Mouse (Mus musculus): ENCODE measurements around the gene Hykk. TPM values are rescaled to one million over a fixed set of nuclear protein-coding genes. Genes with fewer than 3 reads are reported as not detected.

Hykk gene
- total RNA-seq, 2 experiments from 2014 or later, result 2.1 to 2.5 TPM

DNA sequence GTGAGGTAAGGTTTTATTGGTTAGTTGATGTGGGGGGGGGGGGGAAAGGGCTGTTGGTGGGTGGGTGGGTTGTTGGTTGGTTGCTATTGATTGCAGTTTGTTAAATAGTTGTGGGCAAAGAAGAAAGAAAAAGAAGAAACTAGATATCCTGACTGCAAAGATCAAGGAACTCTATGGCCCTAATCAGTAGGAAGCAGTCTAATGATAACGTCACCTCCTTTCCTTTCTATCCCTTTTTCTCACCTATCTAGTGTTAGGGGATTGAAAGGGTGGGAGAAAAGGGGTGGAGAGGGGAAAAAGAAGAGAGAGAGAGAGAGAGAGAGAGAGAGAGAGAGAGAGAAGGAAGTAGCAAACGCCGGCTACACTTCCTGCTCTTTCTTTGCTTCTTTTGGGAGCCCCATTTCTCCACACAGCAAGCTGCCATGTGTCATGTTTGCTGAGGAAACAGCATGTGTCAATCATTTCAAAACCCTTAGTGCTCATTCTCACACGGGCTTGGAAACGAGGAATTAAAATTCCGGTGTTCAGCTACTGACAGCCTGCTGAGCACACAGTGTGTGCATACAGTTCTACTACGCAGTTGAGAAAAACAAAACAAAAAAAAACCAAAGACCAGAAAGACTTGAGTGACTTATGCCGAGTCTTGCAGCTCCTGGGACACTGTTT lies 53.0 kb downstream of the Hykk start:
- no peak for DNase-seq (ENCODE audit: extremely low spot score in 1 of 2, low spot score in 1 of 2)

- DNase-seq (ENCODE audit: extremely low spot score in 1 of 2, low spot score in 1 of 2), result no peak
Observed at GRCm38 (mm10) chr9:54980674-54981073, 63.6 kb downstream of the Hykk start, which contains the start of gene Chrna5. Chrna5 (plus strand) TSS chr9:54980880.

DNA sequence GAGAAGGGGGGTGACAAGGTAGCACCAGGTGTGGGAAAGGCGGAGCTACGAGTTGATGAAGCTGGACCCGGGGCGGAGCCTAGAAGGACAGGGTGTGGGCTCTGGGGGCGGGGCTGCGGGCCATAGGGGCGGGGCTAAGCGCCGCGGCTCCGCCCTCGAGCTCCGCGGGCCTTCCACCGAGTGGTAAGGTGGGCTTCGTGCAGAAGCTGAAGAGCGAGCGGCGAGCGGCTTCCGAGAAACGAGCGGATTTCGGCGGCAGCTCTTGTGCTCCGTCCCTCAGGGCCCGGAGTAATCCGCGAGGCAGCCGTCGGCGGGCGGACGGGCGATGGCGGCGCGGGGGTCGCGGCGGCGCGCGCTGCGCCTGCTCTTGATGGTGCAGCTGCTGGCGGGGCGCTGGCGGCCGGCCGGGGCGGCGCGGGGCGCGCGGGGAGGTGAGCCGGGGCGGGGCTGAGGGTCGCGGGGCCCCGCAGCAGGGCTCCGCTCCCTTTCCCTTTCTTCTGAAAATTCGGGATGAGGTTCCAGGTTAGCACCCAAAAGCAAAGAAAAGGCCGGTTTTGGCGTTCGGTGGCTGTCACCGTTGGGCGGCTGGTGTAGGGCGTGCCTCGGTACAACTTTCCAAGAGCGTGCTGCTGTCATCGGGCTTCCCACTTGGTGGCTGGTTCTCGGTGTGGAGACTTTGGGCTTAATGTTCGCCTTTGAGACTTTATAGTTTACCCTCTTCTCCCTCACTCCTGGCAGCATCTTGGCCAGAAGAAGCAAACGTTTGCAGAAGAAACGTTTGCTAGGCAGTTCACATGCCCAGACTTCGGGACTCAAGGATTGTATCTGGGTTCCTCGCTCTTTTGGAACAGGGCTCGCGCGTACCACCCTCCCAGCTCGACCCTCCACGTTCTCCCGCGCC lies 64.5 kb downstream of the Hykk start:
- DNase-seq (ENCODE audit: extremely low spot score in 1 of 2, low spot score in 1 of 2), result peak; percentile 14 to 17

DNA sequence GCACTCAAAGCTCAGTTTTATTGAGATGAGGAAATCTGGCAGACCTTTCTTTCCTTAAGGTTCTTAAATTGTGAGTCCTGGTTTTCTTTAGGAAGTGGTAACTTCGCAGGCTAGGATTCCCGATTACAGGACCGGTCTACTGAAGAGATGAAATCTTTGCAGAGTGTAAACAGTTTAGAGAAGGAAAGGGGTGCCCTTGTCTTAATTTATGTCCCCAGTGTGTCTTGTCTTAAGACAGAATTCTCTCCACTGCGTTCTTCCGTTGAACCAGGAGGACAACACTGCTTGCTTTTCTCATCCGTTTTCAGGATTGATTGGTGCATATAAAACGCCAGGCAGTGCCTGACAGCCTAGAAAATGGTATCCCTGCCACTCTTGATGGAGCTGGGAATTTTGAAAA lies 65.3 kb downstream of the Hykk start:
- no peak for DNase-seq (ENCODE audit: extremely low spot score in 1 of 2, low spot score in 1 of 2)

DNA sequence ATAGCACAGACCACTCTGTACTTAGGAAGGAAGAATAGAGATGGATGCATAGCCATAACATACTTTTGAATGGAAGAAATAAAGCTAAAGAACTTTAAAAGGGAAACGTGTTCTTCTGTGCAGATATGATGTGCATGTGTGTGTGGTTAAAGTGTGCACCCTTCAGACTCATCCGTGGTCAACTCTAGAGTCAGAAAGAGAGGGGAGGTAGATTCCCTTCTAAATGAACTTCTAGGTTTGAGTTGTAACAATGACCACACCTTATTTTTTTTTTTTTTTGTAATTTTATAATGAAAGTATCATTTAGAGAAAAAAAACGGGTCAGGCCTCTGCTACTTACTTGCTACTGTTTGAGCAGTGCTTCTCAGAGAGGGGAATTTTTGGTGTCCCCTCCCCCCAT lies 73.3 kb downstream of the Hykk start:
- no peak for DNase-seq (ENCODE audit: extremely low spot score in 1 of 2, low spot score in 1 of 2)

DNA sequence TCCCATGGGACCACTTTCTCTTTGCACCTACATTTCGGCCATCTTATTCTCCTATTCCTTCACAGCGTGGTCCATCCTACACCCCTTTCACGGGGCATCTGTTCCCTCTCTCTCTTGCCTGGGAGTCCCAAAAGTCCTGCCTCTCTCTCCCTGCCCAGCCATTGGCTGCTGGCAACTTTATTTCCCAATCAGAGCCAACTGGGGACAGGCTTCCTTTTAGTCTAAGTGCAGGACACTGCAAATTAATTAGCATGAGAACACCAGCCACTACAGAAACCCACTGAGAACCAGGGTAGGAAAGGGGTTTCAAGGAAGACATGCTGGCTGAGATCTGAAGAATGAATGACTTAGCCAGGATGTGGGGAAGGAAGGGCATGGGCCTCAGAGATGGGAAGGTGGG lies 77.3 kb downstream of the Hykk start:
- no peak for DNase-seq (ENCODE audit: extremely low spot score in 1 of 2, low spot score in 1 of 2)

DNA sequence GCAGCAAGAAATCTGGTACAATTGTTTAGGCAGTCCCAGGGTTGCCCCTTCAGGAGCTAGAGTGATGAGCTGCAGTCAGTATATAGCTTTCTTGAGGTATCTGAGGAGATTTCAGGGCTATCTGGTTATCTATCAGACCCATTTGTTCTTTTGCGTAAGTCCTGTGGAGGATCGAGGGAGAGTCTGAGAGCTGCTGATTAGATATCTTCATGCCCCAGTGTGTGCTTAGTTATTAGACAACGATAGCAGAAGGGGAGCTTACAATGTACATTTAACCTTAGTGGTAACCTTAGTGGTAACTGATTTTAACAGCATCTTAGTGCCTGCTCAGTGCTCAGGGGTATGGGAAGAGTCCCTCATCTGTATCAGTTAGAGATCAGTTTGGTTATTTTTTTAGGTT lies 78.6 kb downstream of the Hykk start:
- DNase-seq (ENCODE audit: extremely low spot score in 1 of 2, low spot score in 1 of 2), result no peak

Other genes starting within 250 kb of the Hykk start
- 10 to 100 TPM; 39.9 to 46.0 TPM for gene Dnaja4, start 218.4 kb upstream of the Hykk start, total RNA-seq (2021)
- gene Wdr61, start 182.8 kb upstream of the Hykk start, total RNA-seq (2021), result 10 to 100 TPM; 57.7 to 61.0 TPM
- gene Crabp1, start 152.5 kb upstream of the Hykk start, total RNA-seq (2021), result 1 to 10 TPM; 1.3 to 1.7 TPM
- 10 to 100 TPM; 48.9 to 54.1 TPM for gene Ireb2, start 53.5 kb upstream of the Hykk start, total RNA-seq (2021)
- 100 to 1,000 TPM; 130 to 137 TPM for gene Psma4, start 33.5 kb downstream of the Hykk start, total RNA-seq (2021)
- gene AY074887, start 33.7 kb downstream of the Hykk start, total RNA-seq (2021), result not detected
- gene Chrna5, start 63.6 kb downstream of the Hykk start, total RNA-seq (2021), result 10 to 100 TPM in 1 of 2 experiments, 1 to 10 TPM in 1; 10.0 TPM
- gene Chrna3, start 109.3 kb downstream of the Hykk start, total RNA-seq (2021), result under 1 TPM; 0.28 to 0.34 TPM
- under 1 TPM in 1 of 2 experiments, not detected in 1; 0.20 TPM for gene Chrnb4, start 131.5 kb downstream of the Hykk start, total RNA-seq (2021)
- 10 to 100 TPM; 56.0 to 57.2 TPM for gene Ube2q2, start 231.6 kb downstream of the Hykk start, total RNA-seq (2021)